ENCODE assay signal across 17 mouse cellular contexts in the genomic region with DNA sequence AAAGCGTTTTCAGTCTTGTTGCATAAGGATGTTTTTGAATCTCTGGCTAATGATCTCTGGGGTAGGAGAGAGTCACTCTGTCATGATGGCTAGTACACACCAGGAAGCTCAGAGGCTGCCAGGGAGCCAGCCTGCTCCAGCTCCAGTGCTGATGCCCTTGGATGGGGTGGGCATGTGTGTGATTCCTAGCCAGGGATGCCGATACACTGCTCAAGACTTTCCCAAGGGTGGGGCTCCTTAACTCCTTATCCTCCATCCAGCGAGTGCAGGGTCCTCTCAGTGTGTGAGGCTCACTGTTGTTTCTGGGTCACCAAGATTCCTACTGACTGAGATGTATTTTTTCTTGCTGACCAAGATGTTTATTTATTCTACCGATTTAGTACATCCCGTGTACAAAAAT.
"Had no signal": no experiment of that assay in that cellular context is flagged by ENCODE, and none has a peak within 500 bp of the region (broad histone marks: within the 10 kb centered on the region; RNA-seq: fewer than 3 reads in every experiment).

No protein-coding gene starts in this region.

- H3K4me3 ChIP-seq: midbrain, embryonic 10.5 days; midbrain, embryonic 12.5 days; myocyte; neural tube, embryonic 12.5 days; neural tube, embryonic 15.5 days had no signal

- H3K36me3 ChIP-seq: midbrain, embryonic 10.5 days; midbrain, embryonic 12.5 days; neural tube, embryonic 12.5 days; neural tube, embryonic 15.5 days had no signal

- H3K27ac ChIP-seq: midbrain, embryonic 10.5 days; midbrain, embryonic 12.5 days; neural tube, embryonic 12.5 days; neural tube, embryonic 15.5 days had no signal

- H3K9ac ChIP-seq: lung, embryonic 14.5 days; midbrain, embryonic 12.5 days; neural tube, embryonic 12.5 days; neural tube, embryonic 15.5 days had no signal

- ATAC-seq: midbrain, embryonic 16.5 days had no signal

- H3K4me2 ChIP-seq: lung, embryonic 14.5 days; midbrain, embryonic 12.5 days; neural tube, embryonic 12.5 days; neural tube, embryonic 15.5 days had no signal

- H3K9me3 ChIP-seq: midbrain, embryonic 10.5 days; midbrain, embryonic 12.5 days; neural tube, embryonic 12.5 days; neural tube, embryonic 15.5 days had no signal

- H3K27me3 ChIP-seq: midbrain, embryonic 12.5 days; neural tube, embryonic 12.5 days; neural tube, embryonic 15.5 days had no signal

- DNase-seq: lung, adult 18-20 months; lung, embryonic 14.5 days; lung, postnatal 10 days; lung, postnatal 4 days; midbrain, embryonic 14.5 days; right cerebral cortex, postnatal 25 days; right cerebral cortex, postnatal 4 days; spleen, adult 18-20 months; thymus, adult 18-20 months; thymus, postnatal 14 days; thymus, postnatal 36 days had no signal

- H3K4me1 ChIP-seq: midbrain, embryonic 12.5 days; neural tube, embryonic 12.5 days had no signal
